Mouse (Mus musculus) intestine, embryonic 14.5 days (tissue): ENCODE data around the gene Gm20696. TPM values are rescaled to one million over a fixed set of nuclear protein-coding genes. Genes with fewer than 3 reads are reported as not detected.

Experiments used
- ATAC-seq: fragments of 200-750 bp; cut with Nextera tagmentation; replicated peaks from 2 replicates; pipeline ENCODE4 v1.8.0; 2017; ENCODE audit warnings: low read depth, moderate number of reproducible peaks, moderate TSS enrichment, moderate library complexity; ENCODE audit not compliant: low FRiP score, low TSS enrichment
- DNase-seq: peaks from one replicate; pipeline ENCODE4 v3.0.0-alpha.2; 2018; ENCODE audit warnings: low spot score
- H3K27ac ChIP-seq: fragments of 300-500 bp; sonication (generic); 2 replicates; pipeline ENCODE4 v1.5.1; 2014; ENCODE audit warnings: low read depth, mild to moderate bottlenecking, control low read depth
- H3K27me3 ChIP-seq: fragments of 300-500 bp; sonication (generic); replicated peaks from 2 replicates; pipeline ENCODE4 v1.6.1; 2014; ENCODE audit warnings: low read length, control low read depth; ENCODE audit not compliant: control insufficient read depth, insufficient read depth
- H3K36me3 ChIP-seq: fragments of 300-500 bp; sonication (generic); 2 replicates; pipeline ENCODE4 v1.6.1; 2014; ENCODE audit warnings: low read length, control low read depth; ENCODE audit not compliant: control insufficient read depth, insufficient read depth
- H3K4me1 ChIP-seq: fragments of 300-500 bp; sonication (generic); replicated peaks from 2 replicates; pipeline ENCODE4 v1.6.1; 2014; ENCODE audit warnings: low read length, control low read depth, mixed read lengths; ENCODE audit not compliant: control insufficient read depth, insufficient read depth
- H3K4me2 ChIP-seq: fragments of 300-500 bp; sonication (generic); 2 replicates; pipeline ENCODE4 v1.6.1; 2014; ENCODE audit warnings: low read length
- H3K4me3 ChIP-seq: fragments of 300-500 bp; sonication (generic); 2 replicates; pipeline ENCODE4 v1.5.1; 2014; ENCODE audit warnings: low read depth, low read length, control low read depth, mixed read lengths
- H3K9ac ChIP-seq: fragments of 300-500 bp; sonication (generic); 2 replicates; pipeline ENCODE4 v1.6.1; 2014; ENCODE audit warnings: mild to moderate bottlenecking, low read length
- H3K9me3 ChIP-seq: fragments of 300-500 bp; sonication (generic); 2 replicates; pipeline ENCODE4 v1.6.1; 2016; ENCODE audit warnings: low read length, control low read depth; ENCODE audit not compliant: control insufficient read depth
- WGBS: fragments of 180-500 bp; shearing (Covaris S2); extraction: QIAGEN DNeasy Blood & Tissue Kit; methylation state at CpG from one replicate; pipeline ENCODE4 v1.1.7; 2014; 5-methylcytosine and 5-hydroxymethylcytosine counted together
- polyA plus RNA-seq: library from polyadenylated mRNA; unstranded; fragments of >200 nt; fragmentation: Nextera tagmentation; extraction: Ambion mirVana; gene quantifications from 2 replicates; pipeline ENCODE4 v1.2.1, GENCODE M21; 2014

Gene Gm20696
- polyA plus RNA-seq, 1 experiment from 2014 or later = 6.9 TPM

DNA sequence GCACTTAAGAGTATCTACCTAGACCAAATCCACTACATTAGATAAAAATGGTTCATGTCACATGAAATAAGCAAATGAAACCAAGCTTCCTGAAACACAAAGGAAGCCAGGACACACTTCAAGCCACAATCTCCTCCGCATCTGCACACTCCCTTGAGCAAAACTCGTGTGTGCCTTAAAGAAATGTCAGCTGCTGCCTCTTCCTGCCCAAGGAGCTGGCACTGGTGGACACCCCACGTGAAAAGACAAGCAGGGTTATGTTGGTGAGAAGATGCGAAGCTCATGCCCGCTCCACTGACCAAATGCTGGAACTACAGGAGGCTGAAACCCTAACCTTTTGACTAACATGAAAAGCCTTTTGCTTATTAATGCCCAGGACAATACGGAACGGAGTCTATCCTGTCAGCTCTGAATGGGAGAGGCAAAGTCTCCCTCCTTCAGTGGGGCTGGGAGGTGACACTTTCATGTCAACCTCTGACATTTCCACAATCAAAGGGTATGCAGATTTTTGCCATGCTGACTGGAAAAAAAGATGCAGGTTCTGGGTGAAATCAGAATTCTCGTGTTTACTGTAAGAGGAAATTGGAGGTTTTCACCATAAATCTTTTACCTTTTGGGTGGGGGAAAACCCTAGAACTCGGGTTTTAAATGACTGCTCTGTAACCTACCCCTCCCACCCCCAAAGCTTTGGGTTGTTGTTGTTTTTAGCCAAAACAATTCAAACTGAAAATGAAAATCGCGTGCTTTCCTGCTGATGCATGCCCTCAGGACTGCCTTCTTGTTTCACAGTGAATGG lies 405.5 kb downstream of the Gm20696 start:
- H3K9ac ChIP-seq = no peak overlapping the region
- no peaks in the 10 kb centered on the region for H3K9me3 ChIP-seq
- no peak for ATAC-seq
- H3K4me2 ChIP-seq = no peak overlapping the region
- no peaks in the 10 kb centered on the region for H3K27me3 ChIP-seq
- no peak for DNase-seq
- H3K4me1 ChIP-seq = peaks cover 48% of the 10 kb centered on the region
- no peaks in the 10 kb centered on the region for H3K36me3 ChIP-seq
- WGBS = 65% methylated on average over 11 of the region's 11 CpGs
- H3K27ac ChIP-seq = no peak overlapping the region
- no peak overlapping the region for H3K4me3 ChIP-seq

DNA sequence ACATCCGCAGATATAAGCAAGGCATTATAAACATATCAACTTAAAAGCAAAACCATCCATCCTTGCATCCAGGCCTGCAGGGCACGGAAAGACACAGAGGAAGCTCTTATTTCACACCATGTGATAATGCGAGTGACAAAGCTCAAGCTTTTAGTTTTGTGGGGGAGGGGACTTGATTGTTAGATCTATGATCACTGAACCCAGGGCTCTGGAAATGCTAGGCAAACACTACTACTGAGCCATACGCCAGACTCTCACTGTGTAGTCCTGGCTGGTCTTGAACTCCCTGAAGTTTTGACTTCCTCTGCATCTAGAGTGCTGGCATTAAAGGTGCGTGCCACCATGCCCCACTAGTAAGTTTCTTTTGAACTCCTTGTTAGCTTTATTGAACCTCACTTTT lies 408.3 kb downstream of the Gm20696 start:
- no peak for DNase-seq
- no peak for ATAC-seq
- no peak overlapping the region for H3K27ac ChIP-seq
- no peak overlapping the region for H3K9ac ChIP-seq
- H3K36me3 ChIP-seq = no peaks in the 10 kb centered on the region
- no peaks in the 10 kb centered on the region for H3K27me3 ChIP-seq
- peaks cover 20% of the 10 kb centered on the region for H3K4me1 ChIP-seq
- H3K4me3 ChIP-seq = no peak overlapping the region
- H3K4me2 ChIP-seq = no peak overlapping the region
- no peaks in the 10 kb centered on the region for H3K9me3 ChIP-seq
- 66% methylated on average over 5 of the region's 5 CpGs for WGBS

DNA sequence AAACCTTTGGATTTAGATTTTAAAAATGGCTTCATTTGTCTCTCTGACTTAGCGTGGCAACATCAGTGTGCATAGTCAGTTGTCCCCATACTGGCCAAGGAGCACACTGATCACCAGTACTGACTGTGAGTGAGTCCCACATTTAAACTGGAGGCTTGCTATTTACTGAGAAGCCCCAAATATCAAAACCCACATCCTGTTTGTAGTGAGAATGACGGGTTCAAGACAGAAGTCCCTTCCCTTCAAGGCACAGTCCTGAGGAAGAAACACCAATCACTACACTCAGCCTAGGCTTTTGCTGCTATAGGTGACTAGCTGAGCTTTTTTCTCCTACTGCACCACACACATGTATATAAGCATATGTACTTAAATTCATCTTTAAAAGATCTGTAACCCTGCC lies 408.9 kb downstream of the Gm20696 start:
- Histone ChIP-seq H3K4me1 (peaks cover 14% of the 10 kb centered on the region), H3K27ac (no peak overlapping the region), H3K9ac (no peak overlapping the region), H3K36me3 (no peaks in the 10 kb centered on the region), H3K27me3 (no peaks in the 10 kb centered on the region), H3K4me2 (no peak overlapping the region), H3K4me3 (no peak overlapping the region), H3K9me3 (no peaks in the 10 kb centered on the region)
- no peak for DNase-seq
- WGBS = 71% methylated on average over 2 of the region's 2 CpGs
- ATAC-seq = no peak

DNA sequence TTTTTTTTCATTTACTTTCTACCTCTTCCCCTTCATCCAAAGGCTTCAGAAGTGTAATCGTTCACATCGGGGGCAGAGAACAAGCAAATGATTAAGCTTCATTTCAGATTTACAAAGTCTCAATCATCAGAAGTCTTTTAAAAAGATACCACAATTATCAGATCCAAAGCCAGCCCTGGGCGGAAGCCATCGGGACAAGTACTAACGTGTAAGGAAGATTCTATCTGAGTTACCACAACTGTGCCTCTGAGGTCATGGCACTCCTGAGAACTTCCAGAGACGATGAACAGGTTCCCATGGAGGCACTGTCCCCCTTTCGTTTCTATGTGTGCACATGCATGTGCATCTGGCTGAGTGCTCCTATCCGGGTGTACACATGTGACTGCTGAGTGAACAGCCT lies 413.3 kb downstream of the Gm20696 start:
- 71% methylated on average over 8 of the region's 8 CpGs for WGBS
- Histone ChIP-seq H3K4me3 (no peak overlapping the region), H3K4me1 (no peaks in the 10 kb centered on the region), H3K9me3 (no peaks in the 10 kb centered on the region), H3K4me2 (no peak overlapping the region), H3K27me3 (no peaks in the 10 kb centered on the region), H3K36me3 (no peaks in the 10 kb centered on the region), H3K9ac (no peak overlapping the region), H3K27ac (no peak overlapping the region)
- DNase-seq (no peak), ATAC-seq (no peak)

DNA sequence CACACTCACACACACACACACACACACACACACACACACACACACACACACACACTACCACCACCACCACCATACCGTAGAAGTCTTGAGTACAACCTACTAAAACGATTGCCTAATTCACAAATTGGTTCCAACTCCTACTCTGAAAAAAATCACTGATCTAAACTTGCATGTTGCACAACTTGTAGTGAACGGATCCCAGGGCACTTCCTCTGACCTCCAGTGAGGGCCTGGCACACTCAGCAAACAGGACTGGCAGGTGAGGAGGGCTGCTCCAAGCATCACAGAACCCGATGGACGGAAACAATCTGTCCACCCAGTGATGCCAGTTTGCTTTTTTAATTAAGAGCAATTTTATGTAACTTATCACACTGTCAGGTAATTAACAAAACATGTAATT lies 413.8 kb downstream of the Gm20696 start:
- ATAC-seq (no peak), DNase-seq (no peak)
- Histone ChIP-seq H3K4me1 (no peaks in the 10 kb centered on the region), H3K36me3 (no peaks in the 10 kb centered on the region), H3K9ac (no peak overlapping the region), H3K27ac (no peak overlapping the region), H3K4me3 (no peak overlapping the region), H3K4me2 (no peak overlapping the region), H3K9me3 (no peaks in the 10 kb centered on the region), H3K27me3 (no peaks in the 10 kb centered on the region)
- WGBS = 79% methylated on average over 5 of the region's 5 CpGs

DNA sequence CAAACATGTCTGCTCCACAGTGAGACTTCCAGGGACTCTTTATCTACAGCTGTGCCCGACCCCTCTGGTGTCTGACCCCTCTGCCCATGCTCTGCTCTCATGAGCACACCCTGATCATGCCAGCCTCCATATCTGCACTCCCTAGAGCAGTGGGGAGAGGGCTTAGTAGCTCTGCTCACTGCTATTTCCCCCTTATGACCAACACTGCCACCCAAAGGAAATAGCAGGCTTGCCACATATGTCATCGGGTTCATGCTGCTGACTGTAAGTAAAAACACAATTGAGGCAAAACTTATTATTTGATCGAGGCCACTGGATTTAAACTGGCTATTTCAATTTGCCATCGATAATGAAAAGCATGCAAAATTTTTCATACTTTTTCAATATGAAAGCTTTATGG lies 414.7 kb downstream of the Gm20696 start:
- no peak overlapping the region for H3K9ac ChIP-seq
- H3K36me3 ChIP-seq = no peaks in the 10 kb centered on the region
- H3K4me3 ChIP-seq = no peak overlapping the region
- no peaks in the 10 kb centered on the region for H3K27me3 ChIP-seq
- WGBS = 89% methylated on average over 4 of the region's 4 CpGs
- no peak for ATAC-seq
- DNase-seq = no peak
- no peak overlapping the region for H3K4me2 ChIP-seq
- H3K9me3 ChIP-seq = no peaks in the 10 kb centered on the region
- no peak overlapping the region for H3K27ac ChIP-seq
- H3K4me1 ChIP-seq = no peaks in the 10 kb centered on the region

GRCm38 (mm10) chr6:99251222-99251621 lies 415.4 kb downstream of the Gm20696 start:
- no peak overlapping the region for H3K9ac ChIP-seq
- WGBS = 76% methylated on average over 3 of the region's 3 CpGs
- no peak overlapping the region for H3K4me3 ChIP-seq

GRCm38 (mm10) chr6:99249496-99250030 lies 417.0 kb downstream of the Gm20696 start:
- H3K4me1 ChIP-seq = no peaks in the 10 kb centered on the region
- no peaks in the 10 kb centered on the region for H3K27me3 ChIP-seq
- H3K9me3 ChIP-seq = no peaks in the 10 kb centered on the region
- no peak for ATAC-seq
- H3K4me3 ChIP-seq = no peak overlapping the region
- DNase-seq = no peak
- WGBS = 76% methylated on average over 5 of the region's 5 CpGs
- H3K9ac ChIP-seq = no peak overlapping the region
- no peak overlapping the region for H3K27ac ChIP-seq
- H3K36me3 ChIP-seq = no peaks in the 10 kb centered on the region
- no peak overlapping the region for H3K4me2 ChIP-seq

More at GRCm38 (mm10) chr6:99251222-99251621, 415.4 kb downstream of the Gm20696 start:
- no peak for DNase-seq
- no peaks in the 10 kb centered on the region for H3K36me3 ChIP-seq
- H3K9me3 ChIP-seq = no peaks in the 10 kb centered on the region
- no peak overlapping the region for H3K4me2 ChIP-seq
- H3K27me3 ChIP-seq = no peaks in the 10 kb centered on the region
- H3K27ac ChIP-seq = no peak overlapping the region
- no peaks in the 10 kb centered on the region for H3K4me1 ChIP-seq
- ATAC-seq = no peak

- Histone ChIP-seq H3K4me1 (no peaks in the 10 kb centered on the region), H3K27me3 (no peaks in the 10 kb centered on the region), H3K4me2 (no peak overlapping the region), H3K9ac (no peak overlapping the region), H3K36me3 (no peaks in the 10 kb centered on the region), H3K4me3 (no peak overlapping the region), H3K9me3 (no peaks in the 10 kb centered on the region), H3K27ac (no peak overlapping the region)
- ATAC-seq = no peak
- 76% methylated on average over 8 of the region's 8 CpGs for WGBS
- no peak for DNase-seq
These were observed 418.2 kb downstream of the Gm20696 start for GRCm38 (mm10) chr6:99248396-99248795.
